Mouse (Mus musculus): ENCODE measurements at regions not wholly inside any gene's neighbourhood (a gene's known extent, or its start where the extent isn't known, plus 50 kb on each side); places are given as distances from the start of the nearest gene placed in this dataset.

- DNase-seq (ENCODE audit: low spot score) = peak; percentile 4
Observed at GRCm38 (mm10) chrX:39189417-39189816, 156.7 kb upstream of the Cypt15 start.

DNA sequence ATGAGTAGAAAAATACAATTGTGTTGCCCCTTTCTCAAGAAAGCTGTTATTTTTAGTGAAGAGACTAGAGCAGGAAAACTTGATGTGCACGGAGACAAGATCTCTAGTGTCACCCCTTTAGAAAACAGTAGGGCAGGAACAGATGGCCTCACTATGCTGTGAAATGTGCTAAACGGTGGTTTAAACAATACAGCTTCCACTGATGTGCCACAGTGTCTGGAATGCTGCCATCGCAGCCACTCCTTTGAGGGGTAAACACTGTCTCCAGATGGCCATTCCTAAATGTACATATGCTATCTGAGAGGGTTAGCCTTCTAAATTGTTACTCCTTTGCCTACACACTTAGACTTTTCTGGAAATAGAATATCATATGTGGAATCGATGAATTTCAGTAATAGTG is 116.4 kb upstream of the Cypt15 start:
- peak; percentile 17 for DNase-seq (ENCODE audit: low spot score)

DNA sequence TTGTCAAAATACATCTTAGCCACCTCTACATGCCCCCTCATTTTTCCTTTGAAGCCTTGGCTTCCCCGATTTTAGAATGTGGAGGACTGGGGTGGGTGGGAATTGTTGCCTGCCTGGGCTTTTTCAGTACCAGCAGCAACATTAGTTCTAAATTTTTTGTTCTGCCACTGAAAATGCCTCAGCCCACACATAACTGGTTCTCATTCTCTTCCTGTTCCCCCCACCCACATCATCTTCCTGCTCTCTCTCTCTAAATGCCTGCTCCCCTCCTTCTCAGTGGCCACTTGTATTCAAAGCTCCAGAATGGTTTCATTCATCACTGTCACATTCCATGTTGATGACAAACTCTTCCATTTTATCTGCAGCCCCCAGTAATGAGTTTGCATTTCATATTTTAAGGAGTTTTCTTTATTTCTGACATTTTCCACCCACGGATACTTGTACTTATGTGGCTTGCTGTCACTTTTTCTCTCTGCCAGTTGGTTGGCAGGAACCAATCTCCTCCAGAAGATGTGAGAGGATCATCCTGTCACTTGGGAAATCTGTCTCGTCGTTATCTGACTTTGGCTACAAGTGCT is 95.8 kb upstream of the Cypt15 start:
- DNase-seq (ENCODE audit: low spot score) = peak; percentile 10
